Mouse (Mus musculus) embryonic facial prominence, embryonic 11.5 days (tissue): Measurements from ENCODE around the gene Phka2. TPM values are rescaled to one million over a fixed set of nuclear protein-coding genes. Genes with fewer than 3 reads are reported as not detected.

ENCODE experiments used
- ATAC-seq: fragments of 200-750 bp; cut with Nextera tagmentation; replicated peaks from 2 replicates; pipeline ENCODE4 v1.8.0; 2017; ENCODE audit warnings: low read depth; ENCODE audit not compliant: insufficient number of reproducible peaks, low FRiP score, low TSS enrichment
- DNase-seq: peaks from one replicate; pipeline ENCODE4 v3.0.0-alpha.2; 2015; ENCODE audit warnings: low spot score
- H3K27ac ChIP-seq: fragments of 300-500 bp; sonication (generic); replicated peaks from 2 replicates; pipeline ENCODE4 v1.5.1; 2014; ENCODE audit warnings: mild to moderate bottlenecking, low read depth, low read length, control low read depth
- H3K27me3 ChIP-seq: fragments of 300-500 bp; sonication (generic); 2 replicates; pipeline ENCODE4 v1.6.1; 2014; ENCODE audit warnings: mild to moderate bottlenecking, low read length, moderate library complexity, mixed read lengths; ENCODE audit not compliant: control insufficient read depth, insufficient read depth
- H3K36me3 ChIP-seq: fragments of 300-500 bp; sonication (generic); replicated peaks from 2 replicates; pipeline ENCODE4 v1.6.1; 2014; ENCODE audit warnings: low read depth, mild to moderate bottlenecking, low read length, moderate library complexity, mixed read lengths; ENCODE audit not compliant: control insufficient read depth, insufficient read depth
- H3K4me1 ChIP-seq: fragments of 300-500 bp; sonication (generic); 2 replicates; pipeline ENCODE4 v1.6.1; 2014; ENCODE audit warnings: low read length, mixed read lengths; ENCODE audit not compliant: control insufficient read depth, insufficient read depth
- H3K4me2 ChIP-seq: fragments of 300-500 bp; sonication (generic); 2 replicates; pipeline ENCODE4 v1.6.1; 2014; ENCODE audit warnings: low read depth, mild to moderate bottlenecking, control low read depth, low read length, moderate library complexity
- H3K4me3 ChIP-seq: fragments of 300-500 bp; sonication (generic); 2 replicates; pipeline ENCODE4 v1.5.1; 2014; ENCODE audit warnings: low read depth, low read length, control low read depth
- H3K9ac ChIP-seq: fragments of 300-500 bp; sonication (generic); replicated peaks from 2 replicates; pipeline ENCODE4 v1.6.1; 2014; ENCODE audit warnings: mild to moderate bottlenecking, control low read depth, low read length
- H3K9me3 ChIP-seq: fragments of 300-500 bp; sonication (generic); replicated peaks from 2 replicates; pipeline ENCODE4 v1.6.1; 2016; ENCODE audit warnings: mild to moderate bottlenecking, low read length, inconsistent platforms, mixed read lengths; ENCODE audit not compliant: control insufficient read depth
- whole genome bisulfite sequencing: fragments of 180-500 bp; shearing (Covaris S2); extraction: QIAGEN DNeasy Blood & Tissue Kit; methylation state at CpG from one replicate; pipeline ENCODE4 v1.1.7; 2014; 5-methylcytosine and 5-hydroxymethylcytosine counted together
- polyA plus RNA-seq: library from polyadenylated mRNA; unstranded; fragments of >200 nt; fragmentation: Nextera tagmentation; extraction: Ambion mirVana; gene quantifications from 2 replicates; pipeline ENCODE4 v1.2.1, GENCODE M21; 2014

The Phka2 gene
- polyA plus RNA-seq, 1 experiment from 2014 or later, result 18.5 TPM

DNA sequence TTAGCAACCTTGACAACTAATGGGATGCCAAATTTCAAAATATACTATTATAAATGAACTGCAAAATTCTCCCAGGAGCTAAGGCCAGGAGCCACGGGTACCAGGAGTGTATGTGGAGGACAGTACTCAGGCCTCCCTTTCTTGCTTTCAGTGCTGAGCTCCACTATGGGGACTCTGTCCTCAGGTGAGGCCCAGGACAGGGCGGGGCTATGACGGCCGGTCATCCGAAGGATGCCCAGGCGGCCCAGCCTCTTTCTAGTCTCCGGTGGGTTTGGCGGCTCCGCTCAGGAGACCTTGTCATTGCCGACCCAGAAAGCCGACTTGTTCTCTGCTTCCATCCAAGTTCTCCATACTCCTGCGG is 299 bp upstream of the Phka2 start:
- Histone ChIP-seq H3K4me1 (no peaks in the 10 kb centered on the region), H3K4me3 (peak overlapping the region; percentile 50), H3K9ac (peak overlapping the region; percentile 67; the same call in 1 of the 2 replicates), H3K36me3 (no peaks in the 10 kb centered on the region), H3K27me3 (0 out of 2 replicates have a peak, but pooled peaks cover 4% of the 10 kb centered on the region), H3K4me2 (peak overlapping the region; percentile 25), H3K27ac (no peak overlapping the region), H3K9me3 (no peaks in the 10 kb centered on the region)
- DNase-seq, result no peak
- peak; percentile 83 for ATAC-seq
- 23% methylated on average over 12 of the region's 12 CpGs for WGBS

DNA sequence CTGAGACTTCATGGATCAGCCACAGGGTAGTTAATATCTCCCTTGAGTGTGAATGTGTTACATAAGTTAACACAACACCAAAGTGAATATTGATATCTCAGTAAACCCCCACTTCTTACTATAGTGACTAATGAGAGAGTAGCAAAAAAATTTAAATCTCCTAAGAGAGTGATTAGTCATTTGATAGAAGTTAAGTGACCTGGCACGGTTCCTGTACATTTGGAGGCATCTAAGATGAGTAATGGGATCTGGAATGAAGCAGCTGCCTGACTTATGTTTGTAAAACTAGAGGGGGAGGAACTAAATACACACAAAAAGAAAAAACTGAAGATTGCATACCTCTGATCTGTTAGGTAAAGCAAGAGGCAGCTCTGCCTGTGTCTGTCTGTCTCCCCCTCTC is 7.1 kb downstream of the Phka2 start:
- Histone ChIP-seq H3K9me3 (no peaks in the 10 kb centered on the region), H3K4me3 (no peak overlapping the region), H3K4me1 (no peaks in the 10 kb centered on the region), H3K9ac (no peak overlapping the region), H3K4me2 (no peak overlapping the region), H3K27me3 (no peaks in the 10 kb centered on the region; the same call in 1 of the 2 replicates), H3K36me3 (no peaks in the 10 kb centered on the region), H3K27ac (no peak overlapping the region)
- 68% methylated on average over 1 of the region's 1 CpGs for WGBS
- DNase-seq (no peak), ATAC-seq (no peak)

DNA sequence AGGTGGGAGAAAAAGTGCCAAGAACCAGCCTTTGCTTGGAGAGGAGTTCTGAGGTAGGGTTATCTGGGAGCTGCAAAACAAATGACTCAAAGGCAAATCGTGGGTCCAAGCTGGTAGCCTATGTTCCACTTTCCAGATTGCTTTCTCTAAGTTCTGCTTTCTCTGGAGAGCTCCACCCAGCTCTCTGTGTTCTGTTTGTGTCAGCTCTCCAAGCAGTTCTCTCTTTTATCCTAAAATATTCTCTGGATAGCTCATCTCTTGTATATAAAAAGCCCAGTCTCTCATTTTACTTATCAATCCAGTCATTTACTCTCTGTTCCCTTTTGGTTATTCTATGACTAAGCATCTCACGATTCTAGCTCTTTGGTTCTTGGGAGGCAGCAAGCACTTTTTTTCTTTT is 8.2 kb downstream of the Phka2 start:
- Histone ChIP-seq H3K4me2 (no peak overlapping the region), H3K27ac (no peak overlapping the region), H3K27me3 (no peaks in the 10 kb centered on the region; the same call in 1 of the 2 replicates), H3K4me3 (no peak overlapping the region), H3K9ac (no peak overlapping the region), H3K9me3 (no peaks in the 10 kb centered on the region), H3K4me1 (no peaks in the 10 kb centered on the region), H3K36me3 (no peaks in the 10 kb centered on the region)
- WGBS, result 62% methylated on average over 2 of the region's 2 CpGs
- no peak for ATAC-seq
- DNase-seq, result no peak

DNA sequence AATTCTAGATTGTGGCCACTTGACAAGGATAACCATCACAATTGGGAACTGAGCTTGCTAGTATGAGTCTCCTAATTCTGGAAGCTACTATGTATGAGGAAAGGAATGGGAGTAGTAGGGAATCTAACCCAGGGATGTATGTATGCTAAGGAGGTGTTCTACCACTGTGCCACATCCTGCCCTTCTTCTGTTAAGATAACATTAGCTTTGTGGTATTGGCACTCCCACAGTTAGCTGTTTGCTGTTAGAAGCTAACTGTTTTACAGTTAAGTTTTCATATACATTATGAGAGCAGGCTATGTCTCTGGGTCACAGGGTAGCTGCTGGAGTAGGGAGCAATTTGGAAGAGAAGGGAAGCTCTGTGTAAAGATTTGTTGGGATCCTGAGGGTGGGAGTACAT is 14.1 kb downstream of the Phka2 start:
- no peaks in the 10 kb centered on the region; the same call in 1 of the 2 replicates for H3K27me3 ChIP-seq

DNA sequence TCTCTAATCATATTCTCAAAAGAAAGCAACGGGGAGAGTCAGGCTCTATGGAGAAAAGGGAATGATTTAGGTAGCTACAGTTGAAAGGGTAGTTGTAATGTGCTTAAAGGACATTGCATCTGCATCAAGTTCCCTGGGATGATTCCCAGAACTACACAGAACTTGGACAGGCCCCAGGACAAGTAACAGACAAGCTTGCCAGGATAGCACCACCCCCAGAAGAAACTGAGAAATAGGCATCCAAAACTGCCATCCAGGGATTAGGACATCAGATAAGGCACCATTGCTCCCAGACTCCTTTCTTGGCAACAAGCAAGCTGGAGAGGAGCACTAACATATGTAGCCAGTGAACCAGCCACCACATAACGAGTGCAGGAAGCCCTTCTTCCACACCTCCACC is 40.8 kb downstream of the Phka2 start:
- Histone ChIP-seq H3K27ac (no peak overlapping the region), H3K9me3 (no peaks in the 10 kb centered on the region), H3K4me3 (no peak overlapping the region), H3K9ac (no peak overlapping the region), H3K27me3 (no peaks in the 10 kb centered on the region), H3K36me3 (no peaks in the 10 kb centered on the region; the same call in 1 of the 2 replicates), H3K4me2 (no peak overlapping the region), H3K4me1 (no peaks in the 10 kb centered on the region)
- 86% methylated on average over 2 of the region's 2 CpGs for WGBS
- DNase-seq (no peak), ATAC-seq (no peak)

More for the DNA sequence above, 14.1 kb downstream of the Phka2 start:
- ATAC-seq (no peak), DNase-seq (no peak)
- Histone ChIP-seq H3K4me2 (no peak overlapping the region), H3K4me1 (no peaks in the 10 kb centered on the region), H3K27ac (no peak overlapping the region), H3K4me3 (no peak overlapping the region), H3K9me3 (no peaks in the 10 kb centered on the region), H3K9ac (no peak overlapping the region), H3K36me3 (no peaks in the 10 kb centered on the region)

DNA sequence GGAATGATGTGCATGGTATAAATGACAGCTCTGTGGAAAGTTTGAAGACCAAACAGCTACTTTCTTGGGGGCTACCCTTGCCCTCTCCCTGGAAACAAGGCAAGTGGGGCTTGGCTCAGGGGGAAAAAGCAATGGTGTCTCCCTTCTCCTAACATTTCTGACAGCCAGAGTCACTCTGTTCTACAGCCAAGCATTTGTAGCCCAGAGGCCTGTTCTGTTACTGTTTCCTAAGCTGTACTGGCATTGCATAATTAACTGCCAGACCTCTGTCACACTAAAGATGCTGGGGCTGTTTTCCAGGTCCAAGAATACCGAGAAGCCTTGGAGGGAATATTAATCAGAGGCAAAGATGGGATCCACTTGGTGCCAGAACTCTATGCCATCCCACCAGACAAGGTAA is 46.9 kb downstream of the Phka2 start:
- no peaks in the 10 kb centered on the region for H3K36me3 ChIP-seq
- WGBS, result 67% methylated on average over 1 of the region's 1 CpGs
- ATAC-seq (no peak), DNase-seq (no peak)
- no peaks in the 10 kb centered on the region for H3K4me1 ChIP-seq
- H3K4me3 ChIP-seq, result no peak overlapping the region
- no peak overlapping the region for H3K27ac ChIP-seq
- H3K4me2 ChIP-seq, result no peak overlapping the region
- no peaks in the 10 kb centered on the region for H3K9me3 ChIP-seq
- H3K9ac ChIP-seq, result no peak overlapping the region
- H3K27me3 ChIP-seq, result 0 out of 2 replicates have a peak, but pooled peaks cover 3% of the 10 kb centered on the region

DNA sequence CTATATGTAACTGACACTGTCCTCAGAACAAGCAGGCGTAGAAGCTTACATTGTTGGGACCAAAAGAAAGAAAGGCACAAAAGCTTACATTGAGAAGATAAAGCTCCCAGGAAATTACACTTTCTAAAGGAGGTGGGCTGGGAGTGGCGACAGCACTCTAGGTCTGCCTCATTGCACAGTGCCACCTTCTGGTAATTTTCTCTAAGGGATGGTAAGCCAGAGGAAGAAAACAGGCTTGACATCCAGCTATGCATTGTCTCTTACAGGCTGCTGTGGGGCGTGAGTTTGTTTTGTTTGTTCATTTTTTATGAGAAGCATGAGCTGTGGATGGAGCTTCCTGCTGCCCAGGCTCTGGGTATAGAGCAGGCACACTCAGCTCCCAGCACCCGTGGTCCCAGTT is 50.1 kb downstream of the Phka2 start:
- Histone ChIP-seq H3K4me1 (no peaks in the 10 kb centered on the region), H3K9ac (no peak overlapping the region), H3K4me2 (no peak overlapping the region), H3K36me3 (no peaks in the 10 kb centered on the region), H3K27me3 (0 out of 2 replicates have a peak, but pooled peaks cover 3% of the 10 kb centered on the region), H3K4me3 (no peak overlapping the region), H3K27ac (no peak overlapping the region), H3K9me3 (no peaks in the 10 kb centered on the region)
- no peak for DNase-seq
- WGBS, result 59% methylated on average over 4 of the region's 4 CpGs
- ATAC-seq, result no peak

DNA sequence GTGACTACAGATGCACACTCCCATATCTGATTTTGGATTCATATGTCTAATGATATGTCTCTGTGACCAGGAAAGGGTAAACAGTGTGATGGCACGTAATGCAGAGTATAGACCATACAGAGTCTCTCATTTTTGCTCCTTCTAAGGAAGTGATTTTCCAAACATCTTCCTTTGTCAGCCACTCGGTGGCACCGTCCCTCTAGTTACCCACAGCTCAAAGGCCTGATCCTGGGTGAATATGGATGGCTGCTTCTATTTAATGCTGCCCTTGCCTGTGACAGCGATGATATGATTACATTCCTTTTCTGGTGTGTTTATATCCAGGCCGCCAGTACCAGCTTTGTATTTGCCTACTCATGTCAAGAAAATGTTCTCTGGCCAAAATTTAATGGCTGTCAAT is 81.6 kb downstream of the Phka2 start:
- DNase-seq (no peak), ATAC-seq (no peak)
- no peak overlapping the region for H3K9ac ChIP-seq
- H3K9me3 ChIP-seq, result no peaks in the 10 kb centered on the region
- H3K27ac ChIP-seq, result no peak overlapping the region
- 85% methylated on average over 5 of the region's 5 CpGs for WGBS
- H3K4me1 ChIP-seq, result no peaks in the 10 kb centered on the region
- no peaks in the 10 kb centered on the region for H3K27me3 ChIP-seq
- no peak overlapping the region for H3K4me2 ChIP-seq
- no peaks in the 10 kb centered on the region for H3K36me3 ChIP-seq
- no peak overlapping the region for H3K4me3 ChIP-seq
